Mouse (Mus musculus) cerebellum, adult (tissue): ENCODE measurements around the gene Azi2.

ENCODE experiments used
- ATAC-seq: cut with Nextera tagmentation; 2 replicates; pipeline ENCODE4 v1.9.2; 2017; ENCODE audit warnings: mild to moderate bottlenecking, moderate library complexity, mixed read lengths; ENCODE audit not compliant: insufficient number of reproducible peaks, low FRiP score, low TSS enrichment

Azi2 gene

GRCm38 (mm10) chr9:118040218-118041021 is at the start of gene Azi2:
Gene Azi2, plus strand, starts transcription at chr9:118040499.
- ATAC-seq: peak; percentile 98

- ATAC-seq: no peak
Observed at GRCm38 (mm10) chr9:117996631-117997030, 43.7 kb upstream of the Azi2 start.

DNA sequence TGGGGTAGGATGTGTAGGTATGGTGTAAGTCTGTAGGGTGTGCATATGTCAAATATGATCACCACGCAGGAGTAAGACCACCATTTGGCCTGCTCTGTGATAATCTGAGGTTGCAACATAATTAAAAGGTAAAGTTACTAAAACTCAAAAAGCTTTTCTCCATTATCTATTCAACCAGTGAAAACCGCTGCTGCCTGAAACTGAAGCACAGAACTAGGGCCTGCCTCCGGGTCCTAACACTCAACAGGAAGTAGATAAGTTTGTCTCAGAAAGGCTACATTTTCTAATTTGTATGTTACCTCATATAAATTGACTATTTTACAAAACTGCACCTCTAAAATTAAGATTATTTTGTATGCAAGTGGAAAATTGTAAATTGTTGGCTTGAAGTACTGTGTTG is 38.8 kb upstream of the Azi2 start:
- no peak for ATAC-seq

DNA sequence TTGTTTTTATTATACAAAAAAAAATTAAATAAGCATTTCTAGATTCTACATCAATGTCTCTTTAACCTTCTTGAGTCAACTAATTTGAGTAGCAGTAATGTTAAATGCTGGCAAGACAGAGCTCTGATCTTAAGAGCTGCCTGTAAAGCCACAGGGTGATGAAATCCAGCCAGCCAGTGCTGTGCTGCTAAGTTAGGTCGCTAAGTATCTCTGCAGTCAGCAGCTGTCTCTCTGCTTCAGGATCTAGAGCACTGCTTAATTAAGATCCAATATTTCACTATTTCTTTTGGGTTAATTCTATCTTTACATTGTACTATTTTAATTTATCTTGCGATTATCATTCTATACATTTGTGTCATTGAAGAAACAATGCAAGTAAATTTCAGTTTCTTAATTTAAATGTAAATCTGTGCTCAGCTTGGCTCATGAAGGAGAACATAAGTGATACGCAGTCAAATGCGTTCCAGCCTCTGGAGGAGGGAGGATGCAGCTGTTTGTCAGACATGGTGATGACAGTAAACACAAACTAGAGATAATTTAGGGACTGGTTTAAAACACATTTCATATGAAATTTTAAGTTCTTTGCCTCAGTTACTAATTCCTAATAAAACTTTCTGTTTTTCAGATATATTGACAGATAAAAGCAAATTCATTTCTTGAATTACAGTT is 36.9 kb upstream of the Azi2 start:
- ATAC-seq: no peak

- ATAC-seq: no peak
Observed at GRCm38 (mm10) chr9:118003937-118004336, 36.4 kb upstream of the Azi2 start.

DNA sequence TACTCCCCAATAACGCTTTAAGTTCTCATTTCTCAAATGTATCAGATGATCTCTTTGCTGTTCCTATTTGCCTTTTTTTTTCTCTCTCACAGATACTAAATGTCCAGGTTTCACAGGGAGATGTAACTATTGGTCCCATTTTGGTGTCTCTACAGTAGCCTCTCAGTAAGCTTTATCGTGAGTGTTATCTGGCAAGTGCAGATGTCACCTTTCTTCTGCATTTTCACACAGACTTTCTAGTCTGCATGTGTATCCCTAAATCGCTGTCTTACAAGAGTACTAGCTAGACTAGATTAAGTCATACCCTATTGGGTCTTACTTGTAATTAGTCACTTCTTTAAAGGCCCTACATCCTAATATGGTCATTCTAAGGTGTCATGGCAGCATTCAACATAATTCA is 27.4 kb upstream of the Azi2 start:
- ATAC-seq: no peak

GRCm38 (mm10) chr9:118024966-118025365 is 15.3 kb upstream of the Azi2 start:
- no peak for ATAC-seq

- no peak for ATAC-seq
Observed at GRCm38 (mm10) chr9:118029490-118029889, 10.8 kb upstream of the Azi2 start.

GRCm38 (mm10) chr9:118030252-118030651 is 10.0 kb upstream of the Azi2 start:
- no peak for ATAC-seq

DNA sequence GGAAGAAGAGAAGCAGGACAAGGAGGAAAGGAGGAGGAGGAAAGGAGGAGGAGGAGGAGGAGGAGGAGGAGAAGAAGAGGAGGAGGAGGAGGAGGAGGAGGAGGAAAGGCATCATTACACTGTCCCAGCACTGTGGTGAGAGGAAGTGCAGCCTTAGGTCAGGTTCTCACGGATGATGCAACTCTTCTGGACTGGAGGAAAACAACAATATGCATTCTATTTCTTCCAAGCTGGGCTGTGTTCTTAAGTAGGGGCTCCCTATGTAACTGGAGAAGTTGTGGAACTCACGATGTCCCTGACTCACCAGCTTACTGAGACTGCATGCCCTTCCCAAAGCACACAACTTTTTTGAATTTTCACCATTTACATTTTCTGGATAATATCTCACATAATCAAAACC is 8.6 kb upstream of the Azi2 start:
- ATAC-seq: no peak

- ATAC-seq: no peak
Observed at GRCm38 (mm10) chr9:118034990-118035389, 5.3 kb upstream of the Azi2 start.

- no peak for ATAC-seq
Observed at GRCm38 (mm10) chr9:118041022-118041400, 712 bp downstream of the Azi2 start.

GRCm38 (mm10) chr9:118041646-118042045 is 1.3 kb downstream of the Azi2 start:
- ATAC-seq: no peak

GRCm38 (mm10) chr9:118042738-118043137 is 2.4 kb downstream of the Azi2 start:
- ATAC-seq: no peak

DNA sequence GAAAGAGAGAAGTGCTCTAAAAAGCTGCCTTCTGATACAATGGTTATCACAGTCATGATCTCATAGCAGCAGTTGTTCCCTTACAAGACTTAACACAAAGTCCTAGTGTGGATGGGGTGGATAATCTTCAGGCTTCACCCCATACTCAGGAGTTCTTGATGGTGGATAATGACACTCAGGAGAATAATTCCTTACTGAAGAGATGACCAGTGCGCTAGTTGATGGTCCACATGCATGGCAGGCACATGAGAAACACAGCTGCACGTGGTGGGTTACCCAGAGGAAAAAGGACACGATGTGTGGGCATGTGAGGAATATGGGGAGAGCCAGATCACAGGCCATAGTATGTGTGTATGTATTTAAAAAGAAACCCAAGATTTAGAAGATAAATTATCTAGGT is 3.3 kb downstream of the Azi2 start:
- ATAC-seq: no peak

DNA sequence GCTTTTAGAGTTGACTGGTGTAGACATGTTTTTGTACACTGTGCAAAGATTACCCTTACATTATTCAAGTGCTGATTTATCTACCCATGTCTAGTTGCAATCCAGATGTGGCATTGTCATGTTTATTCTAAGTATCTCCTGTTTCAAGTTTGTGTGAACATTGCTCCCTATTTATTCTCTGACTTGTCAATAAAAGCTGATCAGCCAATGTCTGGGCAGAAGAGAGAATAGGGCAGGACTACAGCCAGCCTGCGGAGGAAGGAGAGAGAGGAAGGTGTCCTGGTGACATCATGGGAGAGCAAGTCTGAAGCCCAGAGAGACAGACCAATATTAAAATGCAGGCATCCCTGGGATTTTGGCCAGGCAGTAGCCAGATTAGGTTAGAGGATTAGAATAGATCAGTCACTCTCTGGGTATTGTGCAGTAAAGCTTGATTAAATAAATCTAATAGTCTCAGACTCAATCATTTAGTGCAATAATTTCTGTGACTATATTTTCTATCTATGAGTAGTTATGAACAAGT is 4.8 kb downstream of the Azi2 start:
- no peak for ATAC-seq

DNA sequence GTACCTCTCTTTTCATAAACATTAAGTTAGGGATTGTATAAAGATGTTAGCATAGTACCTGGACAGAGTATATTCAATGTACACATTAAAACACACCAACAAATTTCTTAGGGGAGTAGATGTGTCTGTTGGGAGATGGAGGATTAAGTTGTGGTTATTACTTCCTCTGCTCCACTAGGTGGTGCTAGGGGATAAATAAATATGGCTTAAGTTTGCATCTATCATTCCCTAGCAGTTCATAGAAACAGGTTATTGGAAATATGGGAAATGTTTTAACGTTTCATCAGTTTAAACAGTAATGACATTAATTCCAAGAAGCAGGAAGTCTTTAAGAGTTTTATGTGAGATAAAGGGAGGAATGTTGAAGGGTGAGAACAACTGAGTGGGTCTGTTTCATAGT is 13.0 kb downstream of the Azi2 start:
- no peak for ATAC-seq

DNA sequence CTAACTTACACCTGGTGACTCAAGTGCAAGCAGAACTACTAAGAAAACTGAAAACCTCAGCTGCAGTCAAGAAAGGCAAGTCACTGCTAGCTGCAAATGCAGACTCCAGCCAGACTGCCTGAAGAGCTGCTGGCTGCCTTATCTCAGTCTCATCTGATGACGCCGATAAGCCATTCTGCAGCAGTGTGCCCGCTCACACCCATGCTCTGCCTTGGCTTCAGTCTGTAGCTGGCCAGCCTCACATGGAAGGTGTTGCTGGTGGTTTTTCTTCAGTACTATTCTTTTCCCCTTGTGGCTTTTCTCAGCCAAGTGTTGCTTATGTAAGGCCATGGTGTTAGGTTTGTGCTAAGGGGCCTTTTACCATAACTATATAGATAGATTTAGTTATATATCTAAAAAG is 18.8 kb downstream of the Azi2 start:
- ATAC-seq: no peak

GRCm38 (mm10) chr9:118070442-118070841 is 30.1 kb downstream of the Azi2 start:
- peak; percentile 94 for ATAC-seq

DNA sequence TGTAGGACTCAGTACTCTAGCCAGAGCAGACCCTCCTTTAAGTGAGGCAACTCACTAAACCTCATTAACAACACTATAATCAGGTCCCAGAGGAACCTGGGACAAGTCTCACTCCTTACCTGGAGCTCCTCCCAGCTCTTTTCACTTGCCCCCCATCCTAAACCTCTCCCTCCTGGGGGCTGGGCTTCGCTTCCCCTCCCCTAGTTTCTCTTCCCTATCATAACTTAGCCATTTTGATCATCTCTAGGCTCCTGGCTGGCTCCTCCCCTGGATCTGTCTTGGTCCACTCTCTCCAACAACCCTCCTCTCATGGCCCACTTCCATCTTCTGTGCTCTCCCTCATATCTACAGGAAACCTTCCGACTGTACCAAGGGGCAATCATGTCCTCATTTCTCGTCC is 31.0 kb downstream of the Azi2 start:
- no peak for ATAC-seq

- ATAC-seq: no peak
Observed at GRCm38 (mm10) chr9:118072101-118072500, 31.8 kb downstream of the Azi2 start.

DNA sequence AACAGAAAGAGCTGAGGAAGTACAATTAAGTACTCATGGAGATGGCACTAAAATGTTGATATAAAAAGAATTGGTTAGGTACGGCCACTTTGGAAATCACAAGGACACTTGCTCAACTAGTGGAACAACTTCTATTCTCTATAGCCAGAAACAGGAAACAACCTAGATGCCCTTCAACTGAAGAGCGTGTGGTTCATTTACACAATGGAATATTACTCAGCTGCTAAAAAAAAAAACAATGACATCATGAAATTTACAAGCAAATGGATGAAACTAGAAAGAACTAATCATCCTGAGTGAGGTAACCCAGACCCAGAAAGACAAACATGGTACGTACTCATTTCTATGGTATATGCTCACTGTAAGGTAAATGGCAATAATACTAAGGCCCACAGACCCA is 33.1 kb downstream of the Azi2 start:
- no peak for ATAC-seq
